Mouse (Mus musculus): ENCODE results near the gene Sbno1. TPM values are rescaled to one million over a fixed set of nuclear protein-coding genes. Genes with fewer than 3 reads are reported as not detected.

Sbno1 gene
- polyA plus RNA-seq (2012; fragmentation: generic; extraction: Trizol) = 11.3 TPM

GRCm38 (mm10) chr5:124425412-124426259 lies at the start of gene Sbno1:
Sbno1 (minus strand) TSS chr5:124426001.
- Histone ChIP-seq H3K27me3 (ENCODE audit: control insufficient read depth, insufficient read depth, insufficient read length) (no peaks in the 10 kb centered on the region), H3ac (ENCODE audit: control insufficient read depth, insufficient read length) (peak within 1 kb of the TSS; percentile 79), H3K36me3 (ENCODE audit: control insufficient read depth, insufficient read depth) (no peaks in the 10 kb centered on the region), H3K4me2 (ENCODE audit: low read depth) (peak within 1 kb of the TSS; percentile 75), H3K79me2 (ENCODE audit: control insufficient read depth, insufficient read depth) (peaks cover 46% of the 10 kb centered on the region), H3K4me3 (peak within 1 kb of the TSS; percentile 91)
- TF ChIP-seq E2F4 (IDR thresholded peaks at IDR 0.05; ENCODE audit: insufficient read depth) (no peak), TCF12 (IDR thresholded peaks at IDR 0.05; ENCODE audit: insufficient read depth, poor library complexity, severe bottlenecking) (no peak), MYOD1 (IDR thresholded peaks at IDR 0.05; ENCODE audit: control insufficient read depth in 1 of 3, insufficient read length in 2 of 3, low read depth in 2 of 3) (peak in 1 of 3 experiments; percentile 28), SRF (IDR thresholded peaks at IDR 0.05; ENCODE audit: control insufficient read depth, insufficient read length, low read depth) (no peak), POLR2AphosphoS2 (IDR thresholded peaks at IDR 0.05; ENCODE audit: insufficient read length, low read depth) (peak; percentile 37), USF1 (IDR thresholded peaks at IDR 0.05; ENCODE audit: low read depth) (peak; percentile 83), REST (IDR thresholded peaks at IDR 0.05; ENCODE audit: insufficient read depth, insufficient read length) (no peak), MYOG (IDR thresholded peaks at IDR 0.05; ENCODE audit: control insufficient read depth in 1 of 3, insufficient read depth in 1 of 3, insufficient read length in 2 of 3, low read depth in 2 of 3) (no peak), POLR2A (IDR thresholded peaks at IDR 0.05; ENCODE audit: insufficient read length, low read depth) (peak; percentile 74)

GRCm38 (mm10) chr5:124470591-124471171 lies 44.9 kb upstream of the Sbno1 start:
- Histone ChIP-seq H3K79me2 (ENCODE audit: control insufficient read depth, insufficient read depth) (no peaks in the 10 kb centered on the region), H3K4me3 (no peak overlapping the region), H3ac (ENCODE audit: control insufficient read depth, insufficient read length) (no peak overlapping the region), H3K4me2 (ENCODE audit: low read depth) (no peak overlapping the region), H3K27me3 (ENCODE audit: control insufficient read depth, insufficient read depth, insufficient read length) (no peaks in the 10 kb centered on the region), H3K36me3 (ENCODE audit: control insufficient read depth, insufficient read depth) (peaks cover 5% of the 10 kb centered on the region)
- TF ChIP-seq TCF12 (IDR thresholded peaks at IDR 0.05; ENCODE audit: insufficient read depth, poor library complexity, severe bottlenecking) = no peak
- no peak for TF ChIP-seq POLR2A (IDR thresholded peaks at IDR 0.05; ENCODE audit: insufficient read length, low read depth)
- TF ChIP-seq SRF (IDR thresholded peaks at IDR 0.05; ENCODE audit: control insufficient read depth, insufficient read length, low read depth) = no peak
- TF ChIP-seq E2F4 (IDR thresholded peaks at IDR 0.05; ENCODE audit: insufficient read depth) = no peak
- no peak for TF ChIP-seq MYOG (IDR thresholded peaks at IDR 0.05; ENCODE audit: control insufficient read depth in 1 of 3, insufficient read depth in 1 of 3, insufficient read length in 2 of 3, low read depth in 2 of 3)
- no peak for TF ChIP-seq MYOD1 (IDR thresholded peaks at IDR 0.05; ENCODE audit: control insufficient read depth in 1 of 3, insufficient read length in 2 of 3, low read depth in 2 of 3)

DNA sequence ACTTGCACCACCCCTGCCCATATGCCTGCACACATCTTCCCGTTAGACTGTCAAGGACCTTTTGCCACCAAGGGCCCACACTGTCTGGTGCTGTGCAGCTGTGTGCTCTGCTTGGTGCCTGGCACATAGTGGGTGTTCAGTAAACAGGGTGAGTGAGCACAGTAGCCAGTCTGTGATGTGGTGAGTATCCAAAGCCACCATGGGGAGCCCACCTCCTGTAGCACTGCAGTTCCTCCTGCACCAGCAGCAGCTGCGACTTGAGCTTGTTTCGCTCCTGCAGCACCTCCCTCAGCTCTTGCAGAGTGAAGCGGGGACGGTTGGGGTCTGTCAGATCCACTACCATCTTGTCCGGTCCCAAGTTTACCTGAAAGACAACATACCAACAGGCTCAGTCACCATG lies 43.7 kb upstream of the Sbno1 start:
- H3K36me3 ChIP-seq (ENCODE audit: control insufficient read depth, insufficient read depth) = peaks cover 5% of the 10 kb centered on the region
- no peak overlapping the region for H3K4me3 ChIP-seq
- no peaks in the 10 kb centered on the region for H3K27me3 ChIP-seq (ENCODE audit: control insufficient read depth, insufficient read depth, insufficient read length)
- TF ChIP-seq POLR2AphosphoS2 (IDR thresholded peaks at IDR 0.05; ENCODE audit: insufficient read length, low read depth) (no peak), MYOG (IDR thresholded peaks at IDR 0.05; ENCODE audit: control insufficient read depth in 1 of 3, insufficient read depth in 1 of 3, insufficient read length in 2 of 3, low read depth in 2 of 3) (no peak), REST (IDR thresholded peaks at IDR 0.05; ENCODE audit: insufficient read depth, insufficient read length) (no peak), SRF (IDR thresholded peaks at IDR 0.05; ENCODE audit: control insufficient read depth, insufficient read length, low read depth) (no peak), TCF3 (IDR thresholded peaks at IDR 0.05; ENCODE audit: insufficient read length, low read depth) (no peak), E2F4 (IDR thresholded peaks at IDR 0.05; ENCODE audit: insufficient read depth) (no peak), POLR2A (IDR thresholded peaks at IDR 0.05; ENCODE audit: insufficient read length, low read depth) (no peak), TCF12 (IDR thresholded peaks at IDR 0.05; ENCODE audit: insufficient read depth, poor library complexity, severe bottlenecking) (no peak), MAX (IDR thresholded peaks at IDR 0.05; ENCODE audit: low read depth) (no peak), MYOD1 (IDR thresholded peaks at IDR 0.05; ENCODE audit: control insufficient read depth in 1 of 3, insufficient read length in 2 of 3, low read depth in 2 of 3) (no peak), CEBPB (IDR thresholded peaks at IDR 0.05; ENCODE audit: insufficient read depth, poor library complexity, severe bottlenecking) (no peak)
- H3K79me2 ChIP-seq (ENCODE audit: control insufficient read depth, insufficient read depth) = no peaks in the 10 kb centered on the region
- H3K4me2 ChIP-seq (ENCODE audit: low read depth) = no peak overlapping the region
- H3ac ChIP-seq (ENCODE audit: control insufficient read depth, insufficient read length) = no peak overlapping the region

- Histone ChIP-seq H3ac (ENCODE audit: control insufficient read depth, insufficient read length) (no peak overlapping the region), H3K4me2 (ENCODE audit: low read depth) (no peak overlapping the region), H3K36me3 (ENCODE audit: control insufficient read depth, insufficient read depth) (peaks cover 5% of the 10 kb centered on the region), H3K4me3 (no peak overlapping the region), H3K79me2 (ENCODE audit: control insufficient read depth, insufficient read depth) (no peaks in the 10 kb centered on the region), H3K27me3 (ENCODE audit: control insufficient read depth, insufficient read depth, insufficient read length) (no peaks in the 10 kb centered on the region)
- TF ChIP-seq MYOD1 (IDR thresholded peaks at IDR 0.05; ENCODE audit: control insufficient read depth in 1 of 3, insufficient read length in 2 of 3, low read depth in 2 of 3) (no peak), E2F4 (IDR thresholded peaks at IDR 0.05; ENCODE audit: insufficient read depth) (no peak), CEBPB (IDR thresholded peaks at IDR 0.05; ENCODE audit: insufficient read depth, poor library complexity, severe bottlenecking) (no peak), TCF3 (IDR thresholded peaks at IDR 0.05; ENCODE audit: insufficient read length, low read depth) (no peak), POLR2AphosphoS2 (IDR thresholded peaks at IDR 0.05; ENCODE audit: insufficient read length, low read depth) (no peak), USF1 (IDR thresholded peaks at IDR 0.05; ENCODE audit: low read depth) (no peak), MYOG (IDR thresholded peaks at IDR 0.05; ENCODE audit: control insufficient read depth in 1 of 3, insufficient read depth in 1 of 3, insufficient read length in 2 of 3, low read depth in 2 of 3) (no peak), MAX (IDR thresholded peaks at IDR 0.05; ENCODE audit: low read depth) (no peak), POLR2A (IDR thresholded peaks at IDR 0.05; ENCODE audit: insufficient read length, low read depth) (no peak), SRF (IDR thresholded peaks at IDR 0.05; ENCODE audit: control insufficient read depth, insufficient read length, low read depth) (no peak)
These were observed 42.6 kb upstream of the Sbno1 start for GRCm38 (mm10) chr5:124468365-124468764.
